Mouse (Mus musculus): ENCODE measurements around the gene Fndc3b.

DNA sequence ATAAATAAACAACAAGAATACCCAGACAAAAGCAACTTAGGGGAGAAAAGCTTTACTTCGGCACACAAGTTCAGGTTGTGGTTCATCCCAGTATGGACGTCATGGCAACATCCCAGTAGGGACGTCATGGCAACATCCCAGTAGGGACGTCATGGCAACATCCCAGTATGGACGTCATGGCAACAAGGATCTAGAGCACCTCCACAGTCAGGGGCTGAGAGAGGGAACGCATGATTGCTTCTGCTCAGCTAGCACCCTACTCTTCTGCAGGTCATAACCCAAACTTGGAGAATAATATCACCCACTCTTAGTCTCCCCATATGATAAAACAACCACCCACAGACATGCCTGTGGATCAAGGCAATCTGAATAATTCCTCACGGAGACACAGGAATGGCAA, 29.0 kb upstream of the Fndc3b start:
- TF ChIP-seq CTCF (IDR thresholded peaks at IDR 0.05; ENCODE audit: low read depth) (no peak), EP300 (IDR thresholded peaks at IDR 0.05; ENCODE audit: low read depth) (no peak)
